Mouse (Mus musculus): ENCODE results near the gene Zfp462.
"Not testable (repeated sequence)": the region's sequence is repeated elsewhere in the genome, so short reads cannot be mapped to it uniquely, and the experiment has no call there.

Zfp462 gene

GRCm38 (mm10) chr4:54953657-54954395, 9.0 kb downstream of the Zfp462 start:
- no peak for DNase-seq

- no peak for DNase-seq
Observed at GRCm38 (mm10) chr4:54954455-54954854, 9.6 kb downstream of the Zfp462 start.

GRCm38 (mm10) chr4:54960776-54961175, 15.9 kb downstream of the Zfp462 start:
- DNase-seq = no peak

GRCm38 (mm10) chr4:54962141-54962540, 17.3 kb downstream of the Zfp462 start:
- DNase-seq = no peak

GRCm38 (mm10) chr4:54963551-54963950, 18.7 kb downstream of the Zfp462 start:
- no peak for DNase-seq

GRCm38 (mm10) chr4:54965169-54965695, 20.4 kb downstream of the Zfp462 start:
- DNase-seq = no peak

- no peak for DNase-seq
Observed at GRCm38 (mm10) chr4:54966161-54966806, 21.4 kb downstream of the Zfp462 start.

- no peak for DNase-seq
Observed at GRCm38 (mm10) chr4:54967166-54967565, 22.3 kb downstream of the Zfp462 start.

GRCm38 (mm10) chr4:54967721-54968120, 22.9 kb downstream of the Zfp462 start:
- DNase-seq = no peak

- no peak for DNase-seq
Observed at GRCm38 (mm10) chr4:54969671-54970295, 24.9 kb downstream of the Zfp462 start.

- no peak for DNase-seq
Observed at GRCm38 (mm10) chr4:54971386-54971785, 26.5 kb downstream of the Zfp462 start.

- no peak for DNase-seq
Observed at GRCm38 (mm10) chr4:54972096-54972495, 27.2 kb downstream of the Zfp462 start.

- DNase-seq = no peak
Observed at GRCm38 (mm10) chr4:54972827-54973560, 28.1 kb downstream of the Zfp462 start.

- no peak for DNase-seq
Observed at GRCm38 (mm10) chr4:54979771-54980472, 35.1 kb downstream of the Zfp462 start.

- no peak for DNase-seq
Observed at GRCm38 (mm10) chr4:54984502-54984901, 39.7 kb downstream of the Zfp462 start.

GRCm38 (mm10) chr4:54986671-54987070, 41.8 kb downstream of the Zfp462 start:
- DNase-seq = no peak

GRCm38 (mm10) chr4:54987256-54987655, 42.4 kb downstream of the Zfp462 start:
- DNase-seq = no peak

- no peak for DNase-seq
Observed at GRCm38 (mm10) chr4:54987926-54988325, 43.1 kb downstream of the Zfp462 start.

GRCm38 (mm10) chr4:54991973-54992372, 47.1 kb downstream of the Zfp462 start:
- no peak for DNase-seq

- DNase-seq = not testable (repeated sequence)
Observed at GRCm38 (mm10) chr4:54993001-54993400, 48.2 kb downstream of the Zfp462 start.

GRCm38 (mm10) chr4:54995258-54995657, 50.4 kb downstream of the Zfp462 start:
- no peak for DNase-seq

GRCm38 (mm10) chr4:54996064-54996463, 51.2 kb downstream of the Zfp462 start:
- no peak for DNase-seq
